Mouse (Mus musculus) embryonic stem cell, embryonic (primary cell): ENCODE results near the gene Cnn1.

Experiments
- CTCF ChIA-PET, 4 experiments: fragments of 300-600 bp in 2 of 4; fragments of 350-600 bp in 2 of 4; sonication (Branson Sonifier 250); formaldehyde crosslinking; loops; one replicate each; lab custom pipeline; 2022; ENCODE audit warnings: inconsistent platforms in 2 of 4; lab: Charles Lee
- POLR2A ChIA-PET, 4 experiments: fragments of 300-600 bp in 2 of 4; fragments of 350-600 bp in 2 of 4; sonication (Branson Sonifier 250); formaldehyde crosslinking; loops; one replicate each; lab custom pipeline; 2022; ENCODE audit warnings: antibody characterized with exemption in 4 of 4, inconsistent platforms in 1 of 4; lab: Charles Lee

Gene Cnn1

GRCm38 (mm10) chr9:22149426-22150248 is 50.6 kb downstream of the Cnn1 start:
- ChIA-PET CTCF (interaction anchor here (0.6 to 2.4 kb wide), 15 partner anchors 16 to 515 kb away, joined by 3 to 7 read pairs (median 4); partner anchors contain the start of gene Gm49318 (in 1 of the 4)), POLR2A (interaction anchor here in 3 of 4 experiments (0.5 to 2.6 kb wide), 36 partner anchors 9 to 360 kb away, joined by 3 to 15 read pairs (median 4); partner anchors contain the start of genes Ecsit (in 2 of the 3), Elavl3 (in 2 of the 3), Gm49318 (in 2 of the 3) and 9530077C05Rik (in 1 of the 3))

GRCm38 (mm10) chr9:22150249-22150693 is 51.3 kb downstream of the Cnn1 start:
- ChIA-PET CTCF (interaction anchor here (0.6 to 2.4 kb wide), 11 partner anchors 16 to 258 kb away, joined by 3 to 7 read pairs (median 4); partner anchors contain the start of gene Gm49318 (in 1 of the 4)), POLR2A (interaction anchor here in 3 of 4 experiments (0.5 to 2.6 kb wide), 29 partner anchors 9 to 360 kb away, joined by 3 to 15 read pairs (median 4); partner anchors contain the start of genes Ecsit (in 2 of the 3), Gm49318 (in 2 of the 3), 9530077C05Rik (in 1 of the 3) and Elavl3 (in 1 of the 3))

- POLR2A ChIA-PET = interaction anchor here in 3 of 4 experiments (0.7 to 2.6 kb wide), 6 partner anchors 8 to 80 kb away, joined by 3 to 15 read pairs (median 4); partner anchors contain the start of genes Gm49318 (in 1 of the 3), Zfp653 (in 1 of the 3) and Zfp809 (in 1 of the 3)
- CTCF ChIA-PET = interaction anchor here (0.6 to 2.4 kb wide), 11 partner anchors 15 to 618 kb away, joined by 3 to 7 read pairs (median 4); partner anchors contain the start of gene Gm49318 (in 1 of the 4)
Measured at GRCm38 (mm10) chr9:22150946-22151345, 51.9 kb downstream of the Cnn1 start.

GRCm38 (mm10) chr9:22153810-22154209 is 54.8 kb downstream of the Cnn1 start:
- POLR2A ChIA-PET = interaction anchor here in 2 of 4 experiments (0.9 to 2.5 kb wide), 7 partner anchors 12 to 168 kb away, joined by 3 to 8 read pairs (median 3); partner anchors contain the start of genes Gm49318 (in 1 of the 2), Zfp599 (in 1 of the 2) and Zfp653 (in 1 of the 2)

GRCm38 (mm10) chr9:22155614-22156013 is 56.6 kb downstream of the Cnn1 start:
- ChIA-PET POLR2A (interaction anchor here (0.5 to 2.9 kb wide), 59 partner anchors 8 to 965 kb away, joined by 3 to 82 read pairs (median 6); partner anchors contain the start of genes Gm49318 (in 3 of the 4), Zfp809 (in 3 of the 4), 9530077C05Rik (in 2 of the 4) and Zfp653 (in 2 of the 4)), CTCF (interaction anchor here (0.5 to 3.5 kb wide), 61 partner anchors 8 to 405 kb away, joined by 3 to 25 read pairs (median 4); partner anchors contain the start of genes Gm49318 (in 4 of the 4), Ecsit (in 2 of the 4), 9530077C05Rik (in 1 of the 4) and Anln (in 1 of the 4))

More at GRCm38 (mm10) chr9:22153810-22154209, 54.8 kb downstream of the Cnn1 start:
- CTCF ChIA-PET = interaction anchor here in 2 of 4 experiments (0.6 to 3.5 kb wide), 7 partner anchors 10 to 99 kb away, joined by 3 to 25 read pairs (median 6); no protein-coding TSS in a partner anchor

GRCm38 (mm10) chr9:22156497-22157245 is 57.7 kb downstream of the Cnn1 start, which contains the start of gene Pigyl:
Gene Pigyl, plus strand, starts transcription at chr9:22156846.
- ChIA-PET POLR2A (interaction anchor here (0.5 to 2.9 kb wide), 77 partner anchors 9 to 936 kb away, joined by 3 to 82 read pairs (median 4); partner anchors contain the start of genes Gm49318 (in 3 of the 4), Zfp809 (in 3 of the 4), 9530077C05Rik (in 2 of the 4) and Ldlr (in 2 of the 4)), CTCF (interaction anchor here (0.5 to 3.5 kb wide), 38 partner anchors 9 to 857 kb away, joined by 3 to 25 read pairs (median 5); partner anchors contain the start of genes Gm49318 (in 2 of the 4), 9530077C05Rik (in 1 of the 4), Anln (in 1 of the 4) and Bbs9 (in 1 of the 4))

- ChIA-PET POLR2A (interaction anchor here in 3 of 4 experiments (0.6 to 2.3 kb wide), 8 partner anchors 8 to 222 kb away, joined by 3 to 11 read pairs (median 4); partner anchors contain the start of gene Zfp872 (in 1 of the 3)), CTCF (interaction anchor here in 2 of 4 experiments (1.1 to 1.4 kb wide), 4 partner anchors 8 to 353 kb away, joined by 3 to 4 read pairs (median 3); no protein-coding TSS in a partner anchor)
Measured at GRCm38 (mm10) chr9:22157516-22158265, 58.7 kb downstream of the Cnn1 start.
